Mouse (Mus musculus): ENCODE measurements around the gene Chd5. TPM values are rescaled to one million over a fixed set of nuclear protein-coding genes. Genes with fewer than 3 reads are reported as not detected.
A peak's percentile ranks its signal among the peaks of the same experiment; 100 is the strongest.

Chd5 gene
- total RNA-seq, 2 experiments from 2014 or later = 118 to 121 TPM

- DNase-seq (ENCODE audit: low spot score in 2 of 2) = peak; percentile 91 to 97
- Histone ChIP-seq H3K4me3 (peak within 1 kb of the TSS; percentile 66), H3K27ac (peak within 1 kb of the TSS; percentile 90)
- TF ChIP-seq CTCF (conservative IDR thresholded peaks at IDR 0.05) = peak; percentile 26; the same call in 1 of the 2 replicates
Observed at GRCm38 (mm10) chr4:152325574-152326411, 12.7 kb upstream of the Chd5 start, which contains the start of gene Rpl22. Gene Rpl22, plus strand, starts transcription at chr4:152325742.

GRCm38 (mm10) chr4:152326543-152326942 is 11.9 kb upstream of the Chd5 start:
- Histone ChIP-seq H3K4me3 (peak overlapping the region; percentile 66), H3K27ac (no peak overlapping the region)
- no peak for DNase-seq (ENCODE audit: low spot score in 2 of 2)
- TF ChIP-seq CTCF (conservative IDR thresholded peaks at IDR 0.05) = no peak

GRCm38 (mm10) chr4:152328691-152329090 is 9.8 kb upstream of the Chd5 start:
- H3K27ac ChIP-seq = no peak overlapping the region
- TF ChIP-seq CTCF (conservative IDR thresholded peaks at IDR 0.05) = peak; percentile 66
- no peak overlapping the region for H3K4me3 ChIP-seq
- no peak for DNase-seq (ENCODE audit: low spot score in 2 of 2)

- no peak overlapping the region for H3K4me3 ChIP-seq
- DNase-seq (ENCODE audit: low spot score in 2 of 2) = peak in 1 of 2 experiments; percentile 78
- no peak overlapping the region for H3K27ac ChIP-seq
- peak; percentile 99 for TF ChIP-seq CTCF (conservative IDR thresholded peaks at IDR 0.05)
Observed at GRCm38 (mm10) chr4:152332952-152333351, 5.5 kb upstream of the Chd5 start.

GRCm38 (mm10) chr4:152333587-152333986 is 4.9 kb upstream of the Chd5 start:
- no peak for TF ChIP-seq CTCF (conservative IDR thresholded peaks at IDR 0.05)
- Histone ChIP-seq H3K4me3 (no peak overlapping the region), H3K27ac (no peak overlapping the region)
- no peak for DNase-seq (ENCODE audit: low spot score in 2 of 2)

- Histone ChIP-seq H3K27ac (peak overlapping the region; percentile 54; the same call in 1 of the 2 replicates), H3K4me3 (no peak overlapping the region)
- no peak for DNase-seq (ENCODE audit: low spot score in 2 of 2)
- no peak for TF ChIP-seq CTCF (conservative IDR thresholded peaks at IDR 0.05)
Observed at GRCm38 (mm10) chr4:152337772-152338171, 679 bp upstream of the Chd5 start.

GRCm38 (mm10) chr4:152339293-152339790 is 891 bp downstream of the Chd5 start:
- no peak for TF ChIP-seq CTCF (conservative IDR thresholded peaks at IDR 0.05)
- H3K4me3 ChIP-seq = peak overlapping the region; percentile 63
- no peak for DNase-seq (ENCODE audit: low spot score in 2 of 2)
- H3K27ac ChIP-seq = peak overlapping the region; percentile 92

- no peak overlapping the region for H3K4me3 ChIP-seq
- no peak for DNase-seq (ENCODE audit: low spot score in 2 of 2)
- no peak overlapping the region for H3K27ac ChIP-seq
- TF ChIP-seq CTCF (conservative IDR thresholded peaks at IDR 0.05) = no peak
Observed at GRCm38 (mm10) chr4:152340584-152341284, 2.3 kb downstream of the Chd5 start.

GRCm38 (mm10) chr4:152343296-152343695 is 4.8 kb downstream of the Chd5 start:
- no peak for DNase-seq (ENCODE audit: low spot score in 2 of 2)
- Histone ChIP-seq H3K27ac (peak overlapping the region; percentile 28; the same call in 1 of the 2 replicates), H3K4me3 (no peak overlapping the region)
- peak; percentile 80 for TF ChIP-seq CTCF (conservative IDR thresholded peaks at IDR 0.05)

- no peak overlapping the region for H3K4me3 ChIP-seq
- TF ChIP-seq CTCF (conservative IDR thresholded peaks at IDR 0.05) = no peak
- peak overlapping the region; percentile 75; the same call in 1 of the 2 replicates for H3K27ac ChIP-seq
- DNase-seq (ENCODE audit: low spot score in 2 of 2) = no peak
Observed at GRCm38 (mm10) chr4:152344651-152345050, 6.2 kb downstream of the Chd5 start.

- peak overlapping the region; percentile 75 for H3K27ac ChIP-seq
- no peak overlapping the region; the same call in 1 of the 2 replicates for H3K4me3 ChIP-seq
- no peak for TF ChIP-seq CTCF (conservative IDR thresholded peaks at IDR 0.05)
- DNase-seq (ENCODE audit: low spot score in 2 of 2) = peak; percentile 64 to 70
Observed at GRCm38 (mm10) chr4:152345120-152345889, 6.9 kb downstream of the Chd5 start.

- peak overlapping the region; percentile 83 for H3K27ac ChIP-seq
- peak; percentile 57 to 80 for DNase-seq (ENCODE audit: low spot score in 2 of 2)
- peak overlapping the region; percentile 23; the same call in 1 of the 2 replicates for H3K4me3 ChIP-seq
- TF ChIP-seq CTCF (conservative IDR thresholded peaks at IDR 0.05) = no peak
Observed at GRCm38 (mm10) chr4:152349837-152350381, 11.5 kb downstream of the Chd5 start.
